Mouse (Mus musculus): ENCODE measurements around the gene Uqcrh.

- TF ChIP-seq CTCF (IDR thresholded peaks at IDR 0.05; ENCODE audit: borderline replicate concordance, insufficient read depth, low read length) (no peak), POLR2A (IDR thresholded peaks at IDR 0.05; ENCODE audit: low read depth, low read length) (no peak)
Measured at GRCm38 (mm10) chr4:116032906-116033305, 42.0 kb downstream of the Uqcrh start.

Measured in embryonic fibroblast, embryonic 13.5 days (primary cell).